ENCODE assay signal across 8 mouse cellular contexts in the genomic region with DNA sequence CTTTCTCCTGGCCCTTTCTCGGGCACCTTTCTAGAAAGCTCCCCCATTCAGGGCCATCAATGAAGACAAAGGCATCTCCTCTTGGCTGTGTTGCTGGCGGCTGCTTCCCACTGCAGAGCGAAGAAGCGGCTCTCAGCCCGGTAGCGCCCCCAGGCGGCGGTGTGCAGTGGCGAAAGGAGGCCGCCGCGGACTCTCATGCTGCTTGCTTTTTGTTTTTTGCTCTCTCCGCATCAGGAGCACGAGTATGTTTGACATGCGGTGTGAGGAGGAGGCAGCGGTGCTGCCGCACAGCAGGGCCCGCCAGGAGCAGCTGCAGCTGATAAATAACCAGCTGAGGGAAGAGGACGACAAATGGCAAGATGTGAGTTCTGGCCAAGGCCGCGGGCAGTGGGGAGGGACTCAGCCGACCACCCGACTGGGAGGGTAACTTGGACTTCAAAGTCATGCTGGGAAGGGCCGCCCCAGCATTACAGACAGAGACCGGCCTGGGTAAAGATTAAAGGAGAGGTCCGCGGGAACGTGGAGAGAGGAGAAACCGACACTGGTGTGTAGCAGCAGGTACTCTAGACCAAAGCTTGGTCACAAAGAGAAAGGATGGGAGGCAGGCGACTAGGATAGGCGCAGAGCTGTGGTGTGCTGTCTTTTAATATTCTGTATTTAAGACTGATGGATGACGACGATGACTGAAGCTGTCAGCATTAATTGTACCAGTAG.
DNase-seq lines count a peak whose midpoint lies in the region; ATAC-seq and TF ChIP-seq lines count a peak whose summit lies in the region.

No protein-coding gene starts in this region.

- 5% methylated on average over 33 of the region's 33 CpGs for WGBS in embryonic facial prominence, embryonic 13.5 days
- 3% methylated on average over 33 of the region's 33 CpGs for WGBS in heart, embryonic 11.5 days (ENCODE audit: insufficient replicate concordance)
- WGBS in kidney, embryonic 15.5 days, result 5% methylated on average over 33 of the region's 33 CpGs
- WGBS in limb, embryonic 14.5 days, result 2% methylated on average over 33 of the region's 33 CpGs

- H3K4me1 ChIP-seq in megakaryocyte, embryonic 14.5 days, result peaks cover 6% of the 10 kb centered on the region; the same call in 1 of the 2 replicates
- H3K4me1 ChIP-seq in embryonic facial prominence, embryonic 13.5 days, result peaks cover 50% of the 10 kb centered on the region
- peaks cover 6% of the 10 kb centered on the region; the same call in 1 of the 2 replicates for H3K4me1 ChIP-seq in heart, embryonic 11.5 days (ENCODE audit: control insufficient read depth, insufficient read depth, low read length)
- peaks cover 22% of the 10 kb centered on the region for H3K4me1 ChIP-seq in kidney, embryonic 15.5 days
- peaks cover 21% of the 10 kb centered on the region for H3K4me1 ChIP-seq in limb, embryonic 14.5 days (ENCODE audit: control insufficient read depth, insufficient read depth, low read length)

- 0 out of 2 replicates have a peak, but pooled peaks have one; percentile 16 for TF ChIP-seq POLR2A in limb, embryonic 14.5 days (IDR thresholded peaks at IDR 0.05; ENCODE audit: borderline replicate concordance, extremely low read depth, insufficient read depth, insufficient read length)

- H3K27ac ChIP-seq in embryonic facial prominence, embryonic 13.5 days, result peak overlapping the region; percentile 8; the same call in 1 of the 2 replicates
- no peak overlapping the region for H3K27ac ChIP-seq in heart, embryonic 11.5 days (ENCODE audit: low read depth, low read length)
- H3K27ac ChIP-seq in kidney, embryonic 15.5 days, result peak overlapping the region; percentile 7; the same call in 1 of the 2 replicates
- 0 out of 2 replicates have a peak overlapping the region, but pooled peaks have one; percentile 52 for H3K27ac ChIP-seq in limb, embryonic 14.5 days (replicated peaks; ENCODE audit: low read depth, low read length)

- H3K9me3 ChIP-seq in megakaryocyte, embryonic 14.5 days, result no peaks in the 10 kb centered on the region
- H3K9me3 ChIP-seq in embryonic facial prominence, embryonic 13.5 days, result no peaks in the 10 kb centered on the region
- H3K9me3 ChIP-seq in heart, embryonic 11.5 days (replicated peaks; ENCODE audit: control insufficient read depth, low read length), result no peaks in the 10 kb centered on the region
- no peaks in the 10 kb centered on the region for H3K9me3 ChIP-seq in kidney, embryonic 15.5 days (replicated peaks)
- no peaks in the 10 kb centered on the region for H3K9me3 ChIP-seq in limb, embryonic 14.5 days (ENCODE audit: control insufficient read depth, low read length)

- peak; percentile 87 for DNase-seq in limb, embryonic 14.5 days (ENCODE audit: low spot score)
- DNase-seq in neural tube, embryonic 10.5 days (ENCODE audit: extremely low spot score, low spot score), result peak; percentile 95
- DNase-seq in thymus, postnatal 0 days (ENCODE audit: low spot score), result peak; percentile 15

- peaks cover 22% of the 10 kb centered on the region for H3K27me3 ChIP-seq in megakaryocyte, embryonic 14.5 days (replicated peaks)
- no peaks in the 10 kb centered on the region for H3K27me3 ChIP-seq in embryonic facial prominence, embryonic 13.5 days
- H3K27me3 ChIP-seq in heart, embryonic 11.5 days (ENCODE audit: control insufficient read depth, insufficient read depth, low read length), result peaks cover 51% of the 10 kb centered on the region
- 0 out of 2 replicates have a peak, but pooled peaks cover 3% of the 10 kb centered on the region for H3K27me3 ChIP-seq in kidney, embryonic 15.5 days
- no peaks in the 10 kb centered on the region for H3K27me3 ChIP-seq in limb, embryonic 14.5 days (ENCODE audit: control insufficient read depth, insufficient read depth, low read length)

- peak overlapping the region; percentile 46 for H3K4me3 ChIP-seq in megakaryocyte, embryonic 14.5 days (replicated peaks)
- peak overlapping the region; percentile 39 for H3K4me3 ChIP-seq in embryonic facial prominence, embryonic 13.5 days
- peak overlapping the region; percentile 42 for H3K4me3 ChIP-seq in heart, embryonic 11.5 days (ENCODE audit: low read depth, low read length)
- H3K4me3 ChIP-seq in kidney, embryonic 15.5 days (replicated peaks), result peak overlapping the region; percentile 45
- H3K4me3 ChIP-seq in limb, embryonic 14.5 days (replicated peaks; ENCODE audit: low read length), result peak overlapping the region; percentile 42

- peak overlapping the region; percentile 70 for H3K9ac ChIP-seq in embryonic facial prominence, embryonic 13.5 days
- H3K9ac ChIP-seq in heart, embryonic 11.5 days (ENCODE audit: low read depth, low read length), result peak overlapping the region; percentile 4; the same call in 1 of the 2 replicates
- peak overlapping the region; percentile 41; the same call in 1 of the 2 replicates for H3K9ac ChIP-seq in kidney, embryonic 15.5 days
- H3K9ac ChIP-seq in limb, embryonic 14.5 days (ENCODE audit: low read depth, low read length, severe bottlenecking), result peak overlapping the region; percentile 62

- no peaks in the 10 kb centered on the region for H3K36me3 ChIP-seq in megakaryocyte, embryonic 14.5 days (replicated peaks; ENCODE audit: low read length)
- peaks cover 13% of the 10 kb centered on the region for H3K36me3 ChIP-seq in embryonic facial prominence, embryonic 13.5 days
- H3K36me3 ChIP-seq in heart, embryonic 11.5 days (ENCODE audit: control insufficient read depth, insufficient read depth, low read length), result no peaks in the 10 kb centered on the region
- no peaks in the 10 kb centered on the region for H3K36me3 ChIP-seq in kidney, embryonic 15.5 days
- H3K36me3 ChIP-seq in limb, embryonic 14.5 days (ENCODE audit: control insufficient read depth, insufficient read depth, low read length), result peaks cover 14% of the 10 kb centered on the region

- no peak for ATAC-seq in megakaryocyte, adult 5-6 weeks (ENCODE audit: poor library complexity, severe bottlenecking)
- ATAC-seq in embryonic facial prominence, embryonic 13.5 days (ENCODE audit: insufficient number of reproducible peaks, insufficient read depth, low FRiP score, low TSS enrichment, low read depth), result peak; percentile 34
- ATAC-seq in heart, embryonic 11.5 days (replicated peaks; ENCODE audit: insufficient number of reproducible peaks, low FRiP score, low TSS enrichment), result 0 out of 2 replicates have a peak, but pooled peaks have one; percentile 61
- peak; percentile 85 for ATAC-seq in kidney, embryonic 15.5 days (replicated peaks; ENCODE audit: low FRiP score)
- ATAC-seq in limb, embryonic 14.5 days (ENCODE audit: low FRiP score, low read depth), result peak; percentile 86

- peak overlapping the region; percentile 66 for H3K4me2 ChIP-seq in embryonic facial prominence, embryonic 13.5 days
- peak overlapping the region; percentile 74 for H3K4me2 ChIP-seq in heart, embryonic 11.5 days
- peak overlapping the region; percentile 83 for H3K4me2 ChIP-seq in kidney, embryonic 15.5 days
- H3K4me2 ChIP-seq in limb, embryonic 14.5 days (replicated peaks; ENCODE audit: low read depth, low read length, severe bottlenecking), result peak overlapping the region; percentile 82

Comparison
In these comparisons a context has a peak if more than half of its experiments do, and no peak if none do; other contexts are left out.
1. H3K9ac ChIP-seq: peak in every context shown above with its lines; median percentile 70 in embryonic facial prominence, embryonic 13.5 days; 62 in limb, embryonic 14.5 days; 41 in kidney, embryonic 15.5 days; 4 in heart, embryonic 11.5 days.
2. DNase-seq: peak in every context shown above with its lines; median percentile 95 in neural tube, embryonic 10.5 days; 87 in limb, embryonic 14.5 days; 15 in thymus, postnatal 0 days.